Mouse (Mus musculus) C2C12 (cell line): ENCODE results near the gene Tex22. TPM values are rescaled to one million over a fixed set of nuclear protein-coding genes. Genes with fewer than 3 reads are reported as not detected.

Experiments
- H3K27me3 ChIP-seq: one replicate; pipeline ENCODE4 v1.6.1; 2011; ENCODE audit not compliant: control insufficient read depth, insufficient read depth, insufficient read length
- H3K36me3 ChIP-seq: one replicate; pipeline ENCODE4 v1.6.1; 2011; ENCODE audit not compliant: control insufficient read depth, insufficient read depth
- H3K4me3 ChIP-seq: one replicate; pipeline ENCODE4 v1.5.1; 2011; ENCODE audit warnings: mild to moderate bottlenecking, control low read depth; ENCODE audit not compliant: poor library complexity, insufficient read depth, severe bottlenecking
- H3K79me2 ChIP-seq: one replicate; pipeline ENCODE4 v1.6.1; 2011; ENCODE audit not compliant: control insufficient read depth, insufficient read depth
- H3K79me3 ChIP-seq: one replicate; pipeline ENCODE4 v1.6.1; 2011; ENCODE audit warnings: low read depth, control low read depth
- H3ac ChIP-seq: one replicate; pipeline ENCODE3; 2011; ENCODE audit warnings: low read depth; ENCODE audit not compliant: control insufficient read depth, insufficient read length
- CEBPB ChIP-seq: IDR thresholded peaks from one replicate; pipeline ENCODE4 v1.6.1; 2011; ENCODE audit warnings: low read depth, mild to moderate bottlenecking, control low read depth, moderate library complexity
- CTCF ChIP-seq: IDR thresholded peaks from one replicate; pipeline ENCODE4 v1.5.1; 2011; ENCODE audit not compliant: control insufficient read depth, insufficient read depth, insufficient read length
- FOSL1 ChIP-seq: IDR thresholded peaks from one replicate; pipeline ENCODE4 v1.8.0; 2011; ENCODE audit warnings: mild to moderate bottlenecking, low read length; ENCODE audit not compliant: poor library complexity, insufficient read depth, severe bottlenecking
- MAX ChIP-seq: IDR thresholded peaks from one replicate; pipeline ENCODE4 v1.6.1; 2011; ENCODE audit warnings: mild to moderate bottlenecking, control low read depth
- MYOD1 ChIP-seq: IDR thresholded peaks from one replicate; pipeline ENCODE4 v1.6.1; 2011; ENCODE audit warnings: low read depth; ENCODE audit not compliant: control insufficient read depth, insufficient read length
- MYOG ChIP-seq: IDR thresholded peaks from one replicate; pipeline ENCODE4 v1.6.1; 2011; ENCODE audit not compliant: control insufficient read depth, insufficient read length; ENCODE audit errors: extremely low read depth
- USF1 ChIP-seq: IDR thresholded peaks from one replicate; pipeline ENCODE4 v1.6.1; 2011; ENCODE audit warnings: low read depth, mild to moderate bottlenecking, control low read depth, moderate library complexity
- long read RNA-seq, 2 experiments: library from polyadenylated mRNA; unstranded; transcript quantifications; one replicate each; pipeline ENCODE4 v2.0.0; 2019 to 2020
- polyA plus RNA-seq: library from polyadenylated mRNA; unstranded; fragments of >200 nt; fragmentation: generic; extraction: Trizol; gene quantifications from one replicate; pipeline ENCODE4 v1.2.1, GENCODE M21; 2012; ENCODE audit warnings: missing spikeins

The Tex22 gene
- not detected for polyA plus RNA-seq
- long read RNA-seq, experiment 1, result 0 reads
- long read RNA-seq, experiment 2, result 0 reads

DNA sequence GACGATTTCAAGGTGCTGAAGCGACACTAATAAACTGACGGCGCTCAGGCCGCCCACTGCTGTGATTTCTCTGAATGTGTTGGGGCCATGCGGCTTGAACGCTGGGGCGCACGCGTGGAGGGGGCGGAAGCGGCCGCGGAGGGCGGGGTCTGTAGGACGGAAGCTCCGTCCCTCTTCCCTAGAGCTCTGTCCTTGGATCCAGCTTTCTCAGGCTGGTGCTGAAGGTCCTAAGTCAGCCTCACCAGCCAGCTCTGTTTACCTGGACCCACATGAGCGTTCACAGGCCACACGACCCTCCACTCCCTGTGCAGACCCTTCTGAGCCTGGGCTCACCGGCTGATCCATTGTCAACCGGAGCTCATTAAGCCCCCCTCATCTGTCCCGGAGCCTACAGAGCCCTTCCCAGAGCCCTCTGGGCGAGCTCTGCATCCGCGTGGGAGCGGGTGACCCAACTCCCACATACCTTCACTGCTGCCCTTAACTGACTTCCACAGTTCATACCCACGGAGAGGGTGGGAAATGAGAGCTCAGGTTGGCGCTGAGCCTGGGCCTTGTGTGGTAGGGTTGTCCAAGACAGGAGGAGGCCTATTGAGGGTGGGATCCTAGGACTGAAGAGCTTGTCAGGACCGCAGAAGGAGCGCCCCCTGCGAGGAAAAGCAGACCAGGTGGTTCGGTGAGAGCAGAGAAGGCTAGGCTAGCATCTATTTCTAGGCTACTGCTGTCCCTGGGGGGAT, at the start of gene Tex22:
TSS of gene Tex22 (plus strand) at position 174 of the 734 bp plus-strand sequence.
- Histone ChIP-seq H3K79me3 (no peaks in the 10 kb centered on the region), H3K36me3 (peaks cover 38% of the 10 kb centered on the region), H3ac (no peak within 1 kb of the TSS), H3K4me3 (no peak within 1 kb of the TSS), H3K27me3 (no peaks in the 10 kb centered on the region), H3K79me2 (no peaks in the 10 kb centered on the region)
- TF ChIP-seq USF1 (no peak), FOSL1 (no peak), MAX (no peak), MYOG (no peak), CEBPB (no peak), MYOD1 (no peak), CTCF (no peak)

DNA sequence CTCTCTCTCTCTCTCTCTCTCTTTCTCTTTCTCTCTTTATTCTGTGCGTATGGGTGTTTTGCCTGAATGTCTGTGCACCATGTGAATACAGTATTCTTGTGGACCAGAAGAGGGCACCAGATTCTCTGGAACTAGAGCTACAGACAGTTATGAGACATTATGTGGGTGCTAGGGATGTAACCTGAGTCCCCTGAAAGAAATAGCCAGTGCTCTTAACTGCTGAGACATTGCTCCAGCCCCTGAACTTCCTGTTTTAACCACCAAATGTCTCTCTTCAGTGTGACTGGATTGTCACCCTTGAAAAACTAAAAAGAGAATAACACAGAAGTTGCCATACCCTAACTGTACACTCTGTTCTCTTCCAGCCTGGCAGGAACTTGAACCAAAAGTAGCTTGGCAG, 47.7 kb upstream of the Tex22 start:
- H3K79me3 ChIP-seq, result peaks cover 67% of the 10 kb centered on the region
- TF ChIP-seq USF1, result no peak
- no peak for TF ChIP-seq MYOG
- no peak for TF ChIP-seq MYOD1
- TF ChIP-seq CTCF, result no peak
- TF ChIP-seq FOSL1, result no peak
- no peak for TF ChIP-seq MAX
- TF ChIP-seq CEBPB, result no peak
- peaks cover 39% of the 10 kb centered on the region for H3K36me3 ChIP-seq
- H3K79me2 ChIP-seq, result peaks cover 90% of the 10 kb centered on the region
- H3K4me3 ChIP-seq, result no peak overlapping the region
- H3K27me3 ChIP-seq, result no peaks in the 10 kb centered on the region
- no peak overlapping the region for H3ac ChIP-seq

DNA sequence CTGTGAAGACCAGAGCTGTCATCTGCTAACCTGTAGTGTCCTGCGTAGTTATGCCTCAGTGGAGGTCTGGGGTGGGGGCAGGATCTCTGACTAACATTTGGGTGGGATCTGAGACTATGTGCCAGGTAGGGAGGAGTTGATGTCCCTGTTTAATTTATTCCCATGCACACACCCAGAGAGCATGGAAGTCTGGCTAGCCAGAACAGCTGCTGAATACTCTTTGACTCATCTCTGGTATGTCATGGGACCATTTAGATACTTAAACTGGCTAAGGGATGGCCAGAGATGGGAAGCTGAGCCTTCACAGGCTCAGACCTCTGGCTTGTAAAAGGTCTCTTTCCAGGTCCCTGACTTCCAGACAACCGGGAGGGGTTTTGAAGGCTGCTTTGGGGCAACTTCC, 46.8 kb upstream of the Tex22 start:
- TF ChIP-seq FOSL1 (peak; percentile 48), USF1 (peak; percentile 38), MYOD1 (peak; percentile 84), MYOG (no peak), MAX (no peak), CEBPB (no peak), CTCF (no peak)
- Histone ChIP-seq H3K36me3 (peaks cover 39% of the 10 kb centered on the region), H3K4me3 (no peak overlapping the region), H3K79me3 (peaks cover 73% of the 10 kb centered on the region), H3K27me3 (no peaks in the 10 kb centered on the region), H3ac (no peak overlapping the region), H3K79me2 (peaks cover 92% of the 10 kb centered on the region)

DNA sequence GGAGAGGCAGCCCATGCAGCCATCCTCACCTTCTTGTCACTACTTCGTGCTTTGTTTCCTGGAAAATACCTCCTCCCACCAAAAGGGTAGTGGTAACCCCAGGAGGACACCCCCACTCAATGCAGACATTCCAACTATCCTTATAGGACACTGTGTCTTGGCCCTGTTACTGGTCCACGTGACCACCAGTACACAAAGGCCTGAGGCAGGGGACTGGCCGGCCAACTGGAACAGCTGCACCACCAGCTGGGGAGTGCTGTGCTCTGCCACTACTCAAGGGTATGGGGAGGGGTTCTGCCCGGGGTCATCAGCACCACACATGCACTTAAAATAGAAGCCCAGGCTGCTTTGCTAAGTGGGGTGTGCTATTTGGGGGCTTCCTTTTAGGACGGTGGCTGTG, 46.2 kb upstream of the Tex22 start:
- TF ChIP-seq MYOG (no peak), MAX (no peak), FOSL1 (no peak), USF1 (peak; percentile 53), CTCF (no peak), MYOD1 (peak; percentile 30), CEBPB (no peak)
- Histone ChIP-seq H3ac (no peak overlapping the region), H3K79me2 (peaks cover 98% of the 10 kb centered on the region), H3K27me3 (no peaks in the 10 kb centered on the region), H3K36me3 (peaks cover 39% of the 10 kb centered on the region), H3K4me3 (no peak overlapping the region), H3K79me3 (peaks cover 79% of the 10 kb centered on the region)

DNA sequence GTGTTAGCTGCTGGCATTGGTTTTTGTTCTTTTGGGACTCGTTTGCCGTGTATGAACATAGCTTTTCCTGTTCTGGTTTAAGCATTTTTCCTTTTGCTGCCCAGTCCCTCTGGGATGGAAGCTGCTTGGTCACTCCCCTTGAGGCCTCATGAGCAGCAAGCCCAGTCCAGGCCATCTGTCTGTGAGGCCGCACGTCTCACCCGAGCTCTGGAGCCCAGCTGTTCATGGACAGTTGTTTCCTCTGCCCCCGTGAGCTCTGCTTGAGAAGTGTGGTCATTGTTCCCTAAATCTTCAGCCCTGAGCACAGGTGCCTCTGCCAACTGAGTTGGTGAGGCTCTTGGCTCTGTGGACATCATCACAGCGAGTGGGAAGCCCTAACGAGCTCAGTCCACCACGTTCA, 45.4 kb upstream of the Tex22 start:
- no peak overlapping the region for H3ac ChIP-seq

More for the DNA sequence above, 45.4 kb upstream of the Tex22 start:
- TF ChIP-seq MAX (no peak), CEBPB (no peak), FOSL1 (no peak), USF1 (no peak), MYOG (no peak), CTCF (no peak)
- H3K36me3 ChIP-seq, result peaks cover 34% of the 10 kb centered on the region
- H3K79me2 ChIP-seq, result peaks cover 98% of the 10 kb centered on the region
- H3K4me3 ChIP-seq, result no peak overlapping the region
- H3K79me3 ChIP-seq, result peaks cover 79% of the 10 kb centered on the region
- H3K27me3 ChIP-seq, result no peaks in the 10 kb centered on the region
